Mouse (Mus musculus): ENCODE results near the gene Tspan12. TPM values are rescaled to one million over a fixed set of nuclear protein-coding genes. Genes with fewer than 3 reads are reported as not detected.
A peak's percentile ranks its signal among the peaks of the same experiment; 100 is the strongest.

Tspan12 gene
- total and polyA plus RNA-seq, 2 experiments, result 37.1 to 165 TPM

GRCm38 (mm10) chr6:21805013-21805570 is 47.2 kb downstream of the Tspan12 start:
- Histone ChIP-seq H3K36me3 (ENCODE audit: control insufficient read depth, insufficient read depth, low read length) (peaks cover 14% of the 10 kb centered on the region), H3K9ac (ENCODE audit: low read depth, low read length) (no peak overlapping the region; the same call in 1 of the 2 replicates)

GRCm38 (mm10) chr6:21803483-21804340 is 48.6 kb downstream of the Tspan12 start:
- H3K79me2 ChIP-seq (ENCODE audit: control insufficient read depth, insufficient read depth, low read length), result no peaks in the 10 kb centered on the region; the same call in 1 of the 2 replicates
- peaks cover 24% of the 10 kb centered on the region for H3K36me3 ChIP-seq (ENCODE audit: control insufficient read depth, insufficient read depth, low read length)
- peaks cover 24% of the 10 kb centered on the region for H3K4me1 ChIP-seq (ENCODE audit: control insufficient read depth, insufficient read depth, low read length)
- TF ChIP-seq POLR2A (IDR thresholded peaks at IDR 0.05; ENCODE audit: extremely low read depth, insufficient read depth, low read length) (no peak), CTCF (IDR thresholded peaks at IDR 0.05; ENCODE audit: low read depth, low read length) (no peak)
- H3K27ac ChIP-seq (replicated peaks; ENCODE audit: insufficient read depth, low read depth, low read length), result peak overlapping the region; percentile 50
- 40% methylated on average over 10 of the region's 10 CpGs for WGBS
- DNase-seq (ENCODE audit: extremely low read depth, low read depth, low spot score), result peak; percentile 91
- no peak overlapping the region for H3K4me3 ChIP-seq (ENCODE audit: insufficient read depth, low read depth, low read length)
- no peaks in the 10 kb centered on the region for H3K27me3 ChIP-seq (ENCODE audit: control insufficient read depth, insufficient read depth, low read length)
- no peak overlapping the region for H3K9ac ChIP-seq (ENCODE audit: low read depth, low read length)

More at GRCm38 (mm10) chr6:21805013-21805570, 47.2 kb downstream of the Tspan12 start:
- WGBS, result 70% methylated on average over 7 of the region's 7 CpGs
- no peak overlapping the region for H3K4me3 ChIP-seq (ENCODE audit: insufficient read depth, low read depth, low read length)
- H3K4me1 ChIP-seq (ENCODE audit: control insufficient read depth, insufficient read depth, low read length), result peaks cover 23% of the 10 kb centered on the region
- no peak for DNase-seq (ENCODE audit: extremely low read depth, low read depth, low spot score)
- no peak for TF ChIP-seq CTCF (IDR thresholded peaks at IDR 0.05; ENCODE audit: low read depth, low read length)
- TF ChIP-seq POLR2A (IDR thresholded peaks at IDR 0.05; ENCODE audit: extremely low read depth, insufficient read depth, low read length), result no peak
- no peaks in the 10 kb centered on the region for H3K27me3 ChIP-seq (ENCODE audit: control insufficient read depth, insufficient read depth, low read length)
- no peaks in the 10 kb centered on the region; the same call in 1 of the 2 replicates for H3K79me2 ChIP-seq (ENCODE audit: control insufficient read depth, insufficient read depth, low read length)
- H3K27ac ChIP-seq (replicated peaks; ENCODE audit: insufficient read depth, low read depth, low read length), result peak overlapping the region; percentile 97

- H3K27me3 ChIP-seq (ENCODE audit: control insufficient read depth, insufficient read depth, low read length), result no peaks in the 10 kb centered on the region
- H3K4me1 ChIP-seq (ENCODE audit: control insufficient read depth, insufficient read depth, low read length), result peaks cover 8% of the 10 kb centered on the region
- DNase-seq (ENCODE audit: extremely low read depth, low read depth, low spot score), result peak; percentile 89
- H3K27ac ChIP-seq (replicated peaks; ENCODE audit: insufficient read depth, low read depth, low read length), result peak overlapping the region; percentile 77
- no peak overlapping the region for H3K9ac ChIP-seq (ENCODE audit: low read depth, low read length)
- peaks cover 2% of the 10 kb centered on the region; the same call in 1 of the 2 replicates for H3K79me2 ChIP-seq (ENCODE audit: control insufficient read depth, insufficient read depth, low read length)
- TF ChIP-seq CTCF (IDR thresholded peaks at IDR 0.05; ENCODE audit: low read depth, low read length) (no peak), POLR2A (IDR thresholded peaks at IDR 0.05; ENCODE audit: extremely low read depth, insufficient read depth, low read length) (no peak)
- WGBS, result 29% methylated on average over 9 of the region's 9 CpGs
- H3K36me3 ChIP-seq (ENCODE audit: control insufficient read depth, insufficient read depth, low read length), result peaks cover 52% of the 10 kb centered on the region
- no peak overlapping the region for H3K4me3 ChIP-seq (ENCODE audit: insufficient read depth, low read depth, low read length)
Observed at GRCm38 (mm10) chr6:21798581-21798980, 53.7 kb downstream of the Tspan12 start.

GRCm38 (mm10) chr6:21797087-21797486 is 55.2 kb downstream of the Tspan12 start:
- no peak for DNase-seq (ENCODE audit: extremely low read depth, low read depth, low spot score)
- H3K4me1 ChIP-seq (ENCODE audit: control insufficient read depth, insufficient read depth, low read length), result peaks cover 8% of the 10 kb centered on the region

DNA sequence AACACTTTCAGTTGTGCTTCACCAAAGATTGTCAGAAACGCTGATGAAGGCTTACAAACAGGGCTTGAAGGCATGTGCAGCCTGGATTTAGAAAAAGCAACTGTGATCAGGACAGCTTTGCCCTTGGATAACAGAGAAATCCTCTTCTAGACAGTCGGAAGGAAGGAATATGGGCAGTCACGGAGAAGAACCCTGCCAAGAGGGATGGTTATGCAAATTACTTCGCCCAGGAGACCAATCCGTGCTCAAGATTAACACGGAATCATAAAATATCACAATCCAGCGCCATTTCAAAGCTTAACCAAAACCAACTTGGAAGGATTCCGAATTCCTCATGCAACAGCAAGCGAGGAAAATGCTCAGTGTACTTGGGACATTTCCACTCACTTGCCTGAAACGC is 55.9 kb downstream of the Tspan12 start:
- no peak for DNase-seq (ENCODE audit: extremely low read depth, low read depth, low spot score)
- Histone ChIP-seq H3K79me2 (ENCODE audit: control insufficient read depth, insufficient read depth, low read length) (peaks cover 2% of the 10 kb centered on the region; the same call in 1 of the 2 replicates), H3K4me1 (ENCODE audit: control insufficient read depth, insufficient read depth, low read length) (peaks cover 10% of the 10 kb centered on the region), H3K27ac (replicated peaks; ENCODE audit: insufficient read depth, low read depth, low read length) (no peak overlapping the region), H3K27me3 (ENCODE audit: control insufficient read depth, insufficient read depth, low read length) (no peaks in the 10 kb centered on the region), H3K4me3 (ENCODE audit: insufficient read depth, low read depth, low read length) (no peak overlapping the region), H3K9ac (ENCODE audit: low read depth, low read length) (no peak overlapping the region), H3K36me3 (ENCODE audit: control insufficient read depth, insufficient read depth, low read length) (peaks cover 65% of the 10 kb centered on the region)
- TF ChIP-seq POLR2A (IDR thresholded peaks at IDR 0.05; ENCODE audit: extremely low read depth, insufficient read depth, low read length) (no peak), CTCF (IDR thresholded peaks at IDR 0.05; ENCODE audit: low read depth, low read length) (no peak)
- 91% methylated on average over 10 of the region's 10 CpGs for WGBS

More at GRCm38 (mm10) chr6:21797087-21797486, 55.2 kb downstream of the Tspan12 start:
- H3K27me3 ChIP-seq (ENCODE audit: control insufficient read depth, insufficient read depth, low read length), result no peaks in the 10 kb centered on the region
- WGBS, result 79% methylated on average over 4 of the region's 4 CpGs
- no peak overlapping the region for H3K4me3 ChIP-seq (ENCODE audit: insufficient read depth, low read depth, low read length)
- H3K36me3 ChIP-seq (ENCODE audit: control insufficient read depth, insufficient read depth, low read length), result peaks cover 59% of the 10 kb centered on the region
- H3K79me2 ChIP-seq (ENCODE audit: control insufficient read depth, insufficient read depth, low read length), result peaks cover 2% of the 10 kb centered on the region; the same call in 1 of the 2 replicates
- TF ChIP-seq POLR2A (IDR thresholded peaks at IDR 0.05; ENCODE audit: extremely low read depth, insufficient read depth, low read length) (no peak), CTCF (IDR thresholded peaks at IDR 0.05; ENCODE audit: low read depth, low read length) (no peak)
- H3K9ac ChIP-seq (ENCODE audit: low read depth, low read length), result no peak overlapping the region
- 0 out of 2 replicates have a peak overlapping the region, but pooled peaks have one; percentile 26 for H3K27ac ChIP-seq (replicated peaks; ENCODE audit: insufficient read depth, low read depth, low read length)
